Mouse (Mus musculus): ENCODE measurements around the gene Zfp385a.

DNA sequence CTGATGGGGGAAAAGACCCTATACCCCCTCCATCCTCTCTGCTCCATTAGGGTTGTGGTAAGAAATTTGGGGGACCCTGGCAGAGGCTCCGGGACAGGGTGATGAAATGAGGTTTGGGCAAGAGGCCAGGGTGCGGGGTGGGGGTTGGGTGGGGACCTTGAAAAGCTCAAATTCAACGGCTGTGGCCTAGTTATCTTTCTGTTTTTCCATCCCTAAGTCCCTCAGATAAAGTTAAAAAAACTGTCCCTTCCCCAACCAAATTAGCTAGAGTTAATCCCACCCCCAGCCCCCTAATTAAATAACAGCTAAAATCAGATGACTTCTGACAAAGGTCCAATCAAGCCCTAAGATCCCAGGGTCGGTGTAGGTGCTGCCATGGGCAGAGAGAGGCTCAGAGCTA lies 24.9 kb upstream of the Zfp385a start:
- TF ChIP-seq CTCF (IDR thresholded peaks at IDR 0.05; ENCODE audit: low read depth, low read length) (no peak), POLR2A (IDR thresholded peaks at IDR 0.05; ENCODE audit: extremely low read depth, insufficient read depth, low read length) (no peak)
